Mouse (Mus musculus) intestine, embryonic 15.5 days (tissue): ENCODE measurements around the gene Mdfi. TPM values are rescaled to one million over a fixed set of nuclear protein-coding genes. Genes with fewer than 3 reads are reported as not detected.
A peak's percentile ranks its signal among the peaks of the same experiment; 100 is the strongest.

Experiments used
- ATAC-seq: fragments of 200-750 bp; cut with Nextera tagmentation; 2 replicates; pipeline ENCODE4 v1.8.0; 2017; ENCODE audit warnings: moderate TSS enrichment, moderate library complexity
- H3K27ac ChIP-seq: fragments of 300-500 bp; sonication (generic); 2 replicates; pipeline ENCODE4 v1.5.1; 2015; ENCODE audit warnings: mild to moderate bottlenecking, inconsistent platforms
- H3K27me3 ChIP-seq: fragments of 300-500 bp; sonication (generic); replicated peaks from 2 replicates; pipeline ENCODE4 v1.6.1; 2015; ENCODE audit warnings: inconsistent platforms
- H3K36me3 ChIP-seq: fragments of 300-500 bp; sonication (generic); 2 replicates; pipeline ENCODE4 v1.6.1; 2015; ENCODE audit warnings: inconsistent platforms
- H3K4me1 ChIP-seq: fragments of 300-500 bp; sonication (generic); replicated peaks from 2 replicates; pipeline ENCODE4 v1.6.1; 2015; ENCODE audit warnings: inconsistent platforms
- H3K4me2 ChIP-seq: fragments of 300-500 bp; sonication (generic); replicated peaks from 2 replicates; pipeline ENCODE4 v1.6.1; 2015; ENCODE audit warnings: mild to moderate bottlenecking, inconsistent platforms
- H3K4me3 ChIP-seq: fragments of 300-500 bp; sonication (generic); replicated peaks from 2 replicates; pipeline ENCODE4 v1.5.1; 2015; ENCODE audit warnings: inconsistent platforms
- H3K9ac ChIP-seq: fragments of 300-500 bp; sonication (generic); 2 replicates; pipeline ENCODE4 v1.6.1; 2015; ENCODE audit warnings: inconsistent platforms
- H3K9me3 ChIP-seq: fragments of 300-500 bp; sonication (generic); 2 replicates; pipeline ENCODE4 v1.6.1; 2016; ENCODE audit warnings: inconsistent platforms
- WGBS: fragments of 180-500 bp; shearing (Covaris S2); methylation state at CpG from one replicate; pipeline ENCODE4 v1.1.7; 2015; 5-methylcytosine and 5-hydroxymethylcytosine counted together
- polyA plus RNA-seq: library from polyadenylated mRNA; unstranded; fragments of >200 nt; fragmentation: Nextera tagmentation; extraction: Ambion mirVana; gene quantifications from 2 replicates; pipeline ENCODE4 v1.2.1, GENCODE M21; 2015

Gene Mdfi
- polyA plus RNA-seq, 1 experiment from 2014 or later, result 9.5 TPM

GRCm38 (mm10) chr17:47843465-47843864 lies 9.0 kb upstream of the Mdfi start:
- peaks cover 5% of the 10 kb centered on the region; the same call in 1 of the 2 replicates for H3K4me1 ChIP-seq
- no peaks in the 10 kb centered on the region for H3K36me3 ChIP-seq
- H3K9ac ChIP-seq, result no peak overlapping the region
- WGBS, result 97% methylated on average over 3 of the region's 3 CpGs
- H3K4me2 ChIP-seq, result no peak overlapping the region
- no peak overlapping the region for H3K27ac ChIP-seq
- 0 out of 2 replicates have a peak, but pooled peaks cover 4% of the 10 kb centered on the region for H3K9me3 ChIP-seq
- no peaks in the 10 kb centered on the region for H3K27me3 ChIP-seq
- no peak for ATAC-seq
- H3K4me3 ChIP-seq, result no peak overlapping the region

DNA sequence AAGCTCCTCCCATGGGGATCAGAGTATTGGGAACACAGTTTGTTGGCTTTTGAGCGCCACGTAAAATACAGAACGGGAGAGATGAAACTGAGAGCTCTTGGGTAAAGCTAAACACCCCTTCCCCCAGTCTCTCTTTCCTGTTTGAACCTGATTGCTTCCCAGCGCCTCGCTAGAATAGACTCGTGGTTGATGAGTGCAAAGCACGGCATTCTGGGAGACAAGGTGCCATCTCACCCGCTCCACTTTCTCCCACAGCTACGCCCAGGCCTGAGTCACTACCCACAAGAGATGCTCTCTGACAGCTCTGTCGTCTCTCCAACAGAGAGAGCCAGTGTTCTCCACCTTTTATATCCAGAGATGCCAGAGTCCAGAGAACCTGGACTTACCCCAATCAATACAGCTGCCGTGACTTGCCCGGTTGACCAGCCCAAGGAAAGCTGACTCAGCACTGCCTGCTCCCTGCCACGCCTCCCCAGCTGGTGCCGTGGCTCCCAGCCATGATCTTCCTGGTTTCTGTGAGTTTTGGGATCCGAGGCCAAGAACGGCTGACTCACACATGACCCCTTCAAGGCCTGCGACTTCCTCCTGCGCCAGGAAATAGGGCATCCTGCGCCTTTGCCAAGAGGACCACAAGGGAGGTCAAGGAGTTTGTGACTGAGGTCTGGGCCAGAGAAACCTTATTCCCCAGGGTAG lies 7.6 kb upstream of the Mdfi start:
- ATAC-seq, result peak; percentile 72
- H3K27me3 ChIP-seq, result no peaks in the 10 kb centered on the region
- H3K9me3 ChIP-seq, result 0 out of 2 replicates have a peak, but pooled peaks cover 4% of the 10 kb centered on the region
- H3K9ac ChIP-seq, result no peak overlapping the region
- 0 out of 2 replicates have a peak overlapping the region, but pooled peaks have one; percentile 40 for H3K27ac ChIP-seq
- H3K4me1 ChIP-seq, result peaks cover 10% of the 10 kb centered on the region; the same call in 1 of the 2 replicates
- no peak overlapping the region for H3K4me3 ChIP-seq
- no peak overlapping the region for H3K4me2 ChIP-seq
- H3K36me3 ChIP-seq, result no peaks in the 10 kb centered on the region
- WGBS, result 51% methylated on average over 19 of the region's 19 CpGs

- Histone ChIP-seq H3K9ac (no peak overlapping the region), H3K4me2 (no peak overlapping the region), H3K9me3 (0 out of 2 replicates have a peak, but pooled peaks cover 4% of the 10 kb centered on the region), H3K4me1 (peaks cover 10% of the 10 kb centered on the region; the same call in 1 of the 2 replicates), H3K27me3 (no peaks in the 10 kb centered on the region), H3K4me3 (no peak overlapping the region), H3K36me3 (no peaks in the 10 kb centered on the region), H3K27ac (no peak overlapping the region)
- ATAC-seq, result no peak
- WGBS, result 90% methylated on average over 8 of the region's 8 CpGs
These were observed 7.0 kb upstream of the Mdfi start for GRCm38 (mm10) chr17:47841521-47841920.

- Histone ChIP-seq H3K4me2 (no peak overlapping the region), H3K36me3 (no peaks in the 10 kb centered on the region), H3K9ac (no peak overlapping the region), H3K27ac (no peak overlapping the region), H3K4me3 (no peak overlapping the region), H3K4me1 (peaks cover 22% of the 10 kb centered on the region), H3K9me3 (no peaks in the 10 kb centered on the region), H3K27me3 (no peaks in the 10 kb centered on the region; the same call in 1 of the 2 replicates)
- no peak for ATAC-seq
- 25% methylated on average over 6 of the region's 6 CpGs for WGBS
These were observed 3.3 kb upstream of the Mdfi start for GRCm38 (mm10) chr17:47837808-47838207.

DNA sequence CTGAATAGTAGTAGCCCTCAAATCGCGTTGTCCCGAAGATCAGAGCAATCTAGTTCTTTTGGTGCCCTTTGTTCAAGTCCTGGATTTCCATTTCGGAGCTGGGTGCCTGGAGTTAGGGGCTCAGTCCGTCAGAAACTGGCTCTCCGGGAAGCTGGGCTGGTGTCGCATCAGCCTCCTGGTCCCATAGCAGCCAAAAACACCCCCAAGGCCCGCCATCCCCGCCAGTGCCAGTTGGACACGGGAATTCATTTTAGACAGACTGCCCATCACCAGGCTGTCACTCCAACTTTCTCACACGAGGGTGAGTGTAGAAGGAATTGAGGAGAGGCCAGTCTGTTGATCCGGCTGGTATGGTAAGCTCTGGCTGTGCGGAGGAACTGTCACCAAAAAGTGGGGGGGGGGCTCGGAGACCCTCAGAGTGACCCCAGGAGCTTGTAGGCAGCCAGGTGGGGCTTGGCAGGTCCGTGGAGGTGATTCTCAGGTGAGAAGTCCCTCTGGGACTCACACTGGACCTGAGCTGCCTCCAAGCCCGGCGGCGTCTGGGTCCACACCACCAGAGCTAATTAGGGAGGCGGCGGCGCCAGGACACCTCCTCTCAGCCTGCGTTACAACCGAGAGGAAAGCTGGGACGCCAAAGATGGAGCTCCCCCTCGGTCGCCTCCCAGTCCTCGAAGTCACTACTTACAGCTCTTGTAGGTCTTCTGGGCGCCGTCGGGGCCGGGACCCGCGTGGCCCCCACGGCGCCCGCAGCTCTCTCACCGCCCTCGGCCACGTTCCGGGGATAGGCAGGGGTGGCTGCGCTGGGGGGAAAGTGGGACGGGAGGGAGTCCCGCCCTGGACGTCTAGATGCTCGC lies 636 bp downstream of the Mdfi start:
- H3K4me1 ChIP-seq, result peaks cover 44% of the 10 kb centered on the region
- H3K36me3 ChIP-seq, result 0 out of 2 replicates have a peak, but pooled peaks cover 3% of the 10 kb centered on the region
- peak overlapping the region; percentile 94 for H3K4me2 ChIP-seq
- 0 out of 2 replicates have a peak, but pooled peaks have one; percentile 14 for ATAC-seq
- peak overlapping the region; percentile 72 for H3K4me3 ChIP-seq
- H3K27me3 ChIP-seq, result no peaks in the 10 kb centered on the region; the same call in 1 of the 2 replicates
- H3K9me3 ChIP-seq, result no peaks in the 10 kb centered on the region
- peak overlapping the region; percentile 73 for H3K9ac ChIP-seq
- WGBS, result 2% methylated on average over 45 of the region's 45 CpGs
- peak overlapping the region; percentile 83 for H3K27ac ChIP-seq

DNA sequence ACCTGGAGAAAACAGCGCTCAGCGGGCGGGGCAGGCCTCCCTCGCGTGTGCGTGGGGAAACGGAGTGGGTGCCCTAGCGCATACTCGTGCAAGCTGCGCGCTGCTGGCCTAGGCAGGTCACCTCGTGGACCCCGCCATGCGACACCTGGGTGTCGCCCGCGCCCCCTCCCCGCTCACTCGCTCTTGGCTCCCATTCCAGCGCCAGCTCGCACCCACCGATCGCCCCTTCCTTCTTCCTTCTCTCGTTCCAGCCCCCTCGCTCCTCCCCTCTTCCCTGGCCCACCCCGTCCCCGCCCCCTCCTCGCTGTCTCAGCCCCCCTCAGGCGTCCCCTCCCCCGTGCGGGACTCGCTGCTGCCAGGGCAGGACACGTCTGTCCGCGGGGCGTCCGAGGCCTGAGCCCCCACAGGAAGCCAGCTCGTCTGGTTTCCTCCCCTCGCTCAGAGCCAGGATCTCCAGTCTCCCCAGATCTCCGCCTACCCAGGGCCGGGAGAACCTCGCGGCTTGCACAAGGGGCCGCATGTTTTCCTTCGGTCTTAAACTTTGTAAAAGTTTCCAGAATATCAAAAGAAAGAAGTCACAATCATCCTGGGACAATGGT lies 1.4 kb downstream of the Mdfi start:
- H3K4me2 ChIP-seq, result peak overlapping the region; percentile 94
- H3K27ac ChIP-seq, result peak overlapping the region; percentile 83
- peak overlapping the region; percentile 72 for H3K4me3 ChIP-seq
- H3K27me3 ChIP-seq, result no peaks in the 10 kb centered on the region; the same call in 1 of the 2 replicates
- H3K9ac ChIP-seq, result peak overlapping the region; percentile 73
- H3K4me1 ChIP-seq, result peaks cover 44% of the 10 kb centered on the region
- ATAC-seq, result peak; percentile 72
- under 1% methylated on average over 41 of the region's 45 CpGs for WGBS
- 0 out of 2 replicates have a peak, but pooled peaks cover 4% of the 10 kb centered on the region for H3K36me3 ChIP-seq
- H3K9me3 ChIP-seq, result no peaks in the 10 kb centered on the region

GRCm38 (mm10) chr17:47832501-47833028 lies 1.9 kb downstream of the Mdfi start:
- Histone ChIP-seq H3K9ac (peak overlapping the region; percentile 73), H3K27ac (peak overlapping the region; percentile 83), H3K9me3 (no peaks in the 10 kb centered on the region), H3K4me3 (peak overlapping the region; percentile 72), H3K4me2 (peak overlapping the region; percentile 94), H3K4me1 (peaks cover 43% of the 10 kb centered on the region), H3K27me3 (no peaks in the 10 kb centered on the region; the same call in 1 of the 2 replicates), H3K36me3 (0 out of 2 replicates have a peak, but pooled peaks cover 5% of the 10 kb centered on the region)
- peak; percentile 54 for ATAC-seq
- WGBS, result under 1% methylated on average over 17 of the region's 17 CpGs

- Histone ChIP-seq H3K9ac (peak overlapping the region; percentile 73), H3K4me3 (peak overlapping the region; percentile 72), H3K27me3 (no peaks in the 10 kb centered on the region; the same call in 1 of the 2 replicates), H3K9me3 (no peaks in the 10 kb centered on the region), H3K4me1 (peaks cover 39% of the 10 kb centered on the region), H3K36me3 (peaks cover 12% of the 10 kb centered on the region; the same call in 1 of the 2 replicates), H3K27ac (peak overlapping the region; percentile 83), H3K4me2 (peak overlapping the region; percentile 94)
- 36% methylated on average over 5 of the region's 5 CpGs for WGBS
- no peak for ATAC-seq
These were observed 2.7 kb downstream of the Mdfi start for GRCm38 (mm10) chr17:47831772-47832171.

DNA sequence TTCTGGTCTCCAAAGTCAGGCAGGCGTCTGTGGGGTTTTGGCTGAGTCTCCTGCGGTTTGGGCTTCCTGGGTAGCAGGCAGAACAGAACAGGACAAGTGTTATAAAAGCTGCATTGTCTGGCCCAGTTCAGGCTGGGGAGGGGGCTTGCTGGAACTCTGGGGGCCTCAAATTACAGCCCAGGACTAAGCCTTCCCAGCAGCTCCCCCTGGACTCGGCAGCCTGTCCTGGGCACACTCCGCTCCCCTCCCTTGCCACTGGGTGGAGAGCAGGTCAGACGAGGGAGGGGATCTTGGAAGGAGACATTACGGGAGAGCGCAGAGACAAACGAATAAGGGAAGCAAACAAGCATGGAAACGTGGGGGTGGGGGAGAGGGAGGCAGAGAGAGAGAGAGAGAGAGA lies 3.3 kb downstream of the Mdfi start:
- Histone ChIP-seq H3K4me3 (peak overlapping the region; percentile 72), H3K9me3 (no peaks in the 10 kb centered on the region), H3K27ac (peak overlapping the region; percentile 22; the same call in 1 of the 2 replicates), H3K9ac (peak overlapping the region; percentile 73; the same call in 1 of the 2 replicates), H3K36me3 (peaks cover 12% of the 10 kb centered on the region; the same call in 1 of the 2 replicates), H3K4me2 (peak overlapping the region; percentile 94), H3K4me1 (peaks cover 39% of the 10 kb centered on the region), H3K27me3 (no peaks in the 10 kb centered on the region; the same call in 1 of the 2 replicates)
- WGBS, result 21% methylated on average over 9 of the region's 9 CpGs
- ATAC-seq, result no peak

- no peak overlapping the region for H3K27ac ChIP-seq
- peaks cover 31% of the 10 kb centered on the region for H3K36me3 ChIP-seq
- no peaks in the 10 kb centered on the region for H3K9me3 ChIP-seq
- no peak overlapping the region for H3K4me2 ChIP-seq
- H3K4me1 ChIP-seq, result 0 out of 2 replicates have a peak, but pooled peaks cover 15% of the 10 kb centered on the region
- peak; percentile 60 for ATAC-seq
- H3K27me3 ChIP-seq, result no peaks in the 10 kb centered on the region
- 58% methylated on average over 8 of the region's 8 CpGs for WGBS
- no peak overlapping the region for H3K4me3 ChIP-seq
- no peak overlapping the region for H3K9ac ChIP-seq
These were observed 13.2 kb downstream of the Mdfi start for GRCm38 (mm10) chr17:47821339-47821738.

DNA sequence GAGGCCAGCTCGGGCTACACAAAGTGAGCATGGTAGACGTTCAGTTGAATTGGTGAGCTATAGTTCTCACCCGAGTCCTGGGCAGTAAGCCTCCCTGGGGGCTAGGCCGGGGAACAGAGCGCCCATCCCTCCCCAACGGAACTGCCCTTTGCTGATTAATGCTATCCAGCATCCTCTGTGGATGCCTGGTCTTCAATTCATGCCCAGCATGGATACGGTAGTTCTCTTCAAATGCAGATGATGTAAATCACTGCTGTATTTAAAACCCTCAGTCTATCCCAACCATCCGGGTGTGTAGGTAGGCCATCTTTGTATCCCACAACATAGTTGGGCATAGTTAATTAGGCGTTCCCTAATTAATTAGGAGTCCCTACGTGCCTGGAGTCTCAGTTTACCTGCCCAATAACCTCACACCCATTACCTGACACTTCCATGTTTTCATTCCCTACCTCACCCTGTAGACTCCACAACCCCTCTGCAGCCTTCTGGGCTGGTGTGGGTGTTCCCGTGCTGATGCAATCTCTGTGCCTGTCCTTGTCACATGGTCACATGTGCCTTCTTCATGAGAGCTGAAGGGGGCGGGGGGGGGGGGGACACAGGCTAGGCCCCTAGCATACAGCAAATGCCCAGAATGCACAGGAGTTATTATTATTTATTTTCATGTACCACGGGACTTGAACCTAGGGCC lies 16.3 kb downstream of the Mdfi start:
- Histone ChIP-seq H3K27me3 (no peaks in the 10 kb centered on the region), H3K4me3 (no peak overlapping the region), H3K9ac (no peak overlapping the region), H3K36me3 (peaks cover 34% of the 10 kb centered on the region), H3K4me2 (no peak overlapping the region), H3K9me3 (no peaks in the 10 kb centered on the region), H3K27ac (no peak overlapping the region), H3K4me1 (peaks cover 37% of the 10 kb centered on the region)
- ATAC-seq, result no peak
- 88% methylated on average over 13 of the region's 13 CpGs for WGBS
